11 mouse cellular contexts compared by ENCODE assay signal in the genomic region with DNA sequence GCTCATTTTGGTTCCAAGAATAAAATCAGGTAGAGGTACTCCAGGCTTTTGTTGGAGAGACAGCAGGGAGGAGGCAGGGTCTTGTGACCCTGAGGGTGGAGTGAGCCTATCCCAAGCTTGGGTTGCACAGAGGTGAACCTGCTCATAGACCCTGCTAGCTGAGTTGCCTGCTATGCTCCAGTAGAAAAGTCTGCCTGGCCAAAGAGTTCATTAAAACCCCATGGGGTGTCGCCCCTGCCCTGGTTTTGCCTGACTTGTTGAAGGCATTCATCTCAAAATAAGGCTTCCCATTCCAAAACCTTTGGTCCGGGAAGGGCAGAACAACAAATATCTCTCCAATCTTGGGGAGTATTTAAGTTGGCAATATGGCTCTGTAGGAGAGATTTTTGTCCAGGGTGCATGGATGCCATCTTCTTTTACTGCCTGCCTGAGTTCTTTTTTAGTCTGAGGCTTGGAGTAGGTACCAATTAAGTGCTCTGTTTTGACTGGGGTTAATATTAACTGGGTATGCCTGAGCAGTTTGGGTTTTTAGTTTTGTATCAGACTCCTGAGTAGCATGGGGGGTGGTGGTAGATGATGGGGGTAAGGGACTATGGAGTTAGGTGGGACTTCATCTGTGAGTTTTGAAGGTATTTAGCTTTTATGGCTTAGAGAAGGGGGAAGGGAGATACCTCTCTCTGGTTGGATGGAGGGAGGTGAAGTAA.
DNase-seq lines count a peak whose midpoint lies in the region; ATAC-seq lines count a peak whose summit lies in the region.
"Had no signal": no experiment of that assay in that cellular context is flagged by ENCODE, and none has a peak within 500 bp of the region (broad histone marks: within the 10 kb centered on the region; RNA-seq: fewer than 3 reads in every experiment).

No protein-coding gene starts in this region.

- H3K36me3 ChIP-seq in forebrain, embryonic 16.5 days (ENCODE audit: control insufficient read depth, insufficient read depth), result no peaks in the 10 kb centered on the region
- H3K36me3 ChIP-seq: heart, embryonic 13.5 days; liver, embryonic 15.5 days; midbrain, embryonic 12.5 days had no signal

- ATAC-seq in forebrain, embryonic 16.5 days, result no peak

- 61% methylated on average over 2 of the region's 2 CpGs for WGBS in forebrain, embryonic 16.5 days

- H3K9ac ChIP-seq in forebrain, embryonic 16.5 days (replicated peaks; ENCODE audit: low read depth, low read length), result no peak overlapping the region
- H3K9ac ChIP-seq: heart, embryonic 13.5 days; liver, embryonic 15.5 days; midbrain, embryonic 12.5 days had no signal

- DNase-seq in adrenal gland, postnatal 25 days, result peak; percentile 10
- DNase-seq in adrenal gland, postnatal 4 days (ENCODE audit: low spot score in 2 of 2), result no peak
- peak; percentile 4 for DNase-seq in left cerebral cortex, postnatal 4 days
- no peak for DNase-seq in left cerebral cortex, adult 18-20 months (ENCODE audit: low spot score in 2 of 2)
- DNase-seq in 416B (ENCODE audit: low read depth), result peak; percentile 21
- peak; percentile 33 for DNase-seq in kidney, adult 9 months
- no peak for DNase-seq in urinary bladder, postnatal 4 days (ENCODE audit: low spot score in 2 of 2)

- H3K9me3 ChIP-seq in forebrain, embryonic 16.5 days (ENCODE audit: control insufficient read depth, low read length), result no peaks in the 10 kb centered on the region
- H3K9me3 ChIP-seq: heart, embryonic 13.5 days; liver, embryonic 15.5 days; midbrain, embryonic 12.5 days had no signal

- H3K27me3 ChIP-seq in forebrain, embryonic 16.5 days (replicated peaks; ENCODE audit: control insufficient read depth, insufficient read depth, low read length), result no peaks in the 10 kb centered on the region
- H3K27me3 ChIP-seq: heart, embryonic 13.5 days; liver, embryonic 15.5 days had no signal

- no peak overlapping the region for H3K4me2 ChIP-seq in forebrain, embryonic 16.5 days (ENCODE audit: low read length)
- H3K4me2 ChIP-seq: heart, embryonic 13.5 days; liver, embryonic 15.5 days; midbrain, embryonic 12.5 days had no signal

- no peak overlapping the region for H3K4me3 ChIP-seq in forebrain, embryonic 16.5 days (replicated peaks; ENCODE audit: low read length)
- H3K4me3 ChIP-seq: heart, embryonic 13.5 days; liver, embryonic 15.5 days; midbrain, embryonic 12.5 days had no signal

- no peaks in the 10 kb centered on the region for H3K4me1 ChIP-seq in forebrain, embryonic 16.5 days (replicated peaks; ENCODE audit: control insufficient read depth, insufficient read depth, low read length)
- H3K4me1 ChIP-seq: heart, embryonic 13.5 days; liver, embryonic 15.5 days; midbrain, embryonic 12.5 days had no signal

- H3K27ac ChIP-seq in forebrain, embryonic 16.5 days (ENCODE audit: low read length), result no peak overlapping the region
- H3K27ac ChIP-seq: heart, embryonic 13.5 days; liver, embryonic 15.5 days; midbrain, embryonic 12.5 days had no signal

- intact Hi-C loops in left cerebral cortex, postnatal 4 days (cut with DNase I), result no loop called here

Comparison
In these comparisons a context has a peak if more than half of its experiments do, and no peak if none do; other contexts are left out.
1. DNase-seq: peak in adrenal gland, postnatal 25 days (single experiment), left cerebral cortex, postnatal 4 days (single experiment), 416B (single experiment) and kidney, adult 9 months (single experiment); none in adrenal gland, postnatal 4 days (0 of 2), left cerebral cortex, adult 18-20 months (0 of 2) and urinary bladder, postnatal 4 days (0 of 2).